Mouse (Mus musculus): ENCODE measurements around the gene Elmo3. TPM values are rescaled to one million over a fixed set of nuclear protein-coding genes. Genes with fewer than 3 reads are reported as not detected.

The Elmo3 gene
- polyA plus RNA-seq, 1 experiment: 49.6 TPM

DNA sequence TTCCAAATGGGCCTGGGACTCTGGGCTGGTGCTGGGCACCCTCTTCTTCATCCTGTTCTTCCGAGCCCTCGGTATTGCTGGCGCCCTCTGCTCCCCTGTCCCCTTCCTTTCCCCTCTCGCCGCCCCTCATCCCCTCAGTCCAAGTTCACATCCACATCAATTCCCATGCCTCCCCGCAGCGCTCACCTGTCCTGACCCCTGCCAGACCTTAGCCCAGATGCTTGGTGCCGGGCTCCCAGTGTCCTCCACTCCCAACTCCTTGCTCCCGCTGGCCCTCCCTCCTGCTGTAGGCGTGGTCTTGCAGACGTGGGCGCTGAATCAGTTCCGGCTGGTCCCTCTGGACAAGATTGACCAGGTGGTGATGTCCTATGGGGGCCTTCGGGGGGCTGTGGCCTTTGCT lies 51.3 kb downstream of the Elmo3 start:
- TF ChIP-seq CTCF (conservative IDR thresholded peaks at IDR 0.05; ENCODE audit: insufficient read depth, insufficient read length, low read depth, low read length): no peak
- no peak for TF ChIP-seq POLR2A (IDR thresholded peaks at IDR 0.05; ENCODE audit: low read depth, low read length)
- WGBS: 88% methylated on average over 14 of the region's 14 CpGs
- no peak overlapping the region for H3K27ac ChIP-seq (ENCODE audit: insufficient read depth, low read depth, low read length)

DNA sequence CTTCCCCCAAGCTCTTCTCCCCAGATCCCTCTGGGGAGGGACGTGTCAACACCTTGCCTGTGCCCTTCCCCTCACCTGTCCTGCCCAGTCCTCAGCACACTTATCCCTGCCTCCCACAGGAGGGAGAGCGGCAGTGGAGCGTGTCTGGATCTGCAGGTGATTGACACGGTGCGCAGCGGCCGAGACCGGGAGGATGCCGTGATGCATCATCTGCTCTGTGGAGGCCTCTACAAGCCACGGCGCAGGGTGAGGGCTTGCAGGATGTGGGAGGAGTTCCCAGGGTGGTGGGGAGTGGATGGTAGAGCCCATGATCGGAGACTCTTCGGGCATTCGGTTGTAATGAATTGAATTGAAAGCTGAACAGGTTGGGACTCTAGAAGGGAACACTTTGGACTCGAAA lies 53.8 kb downstream of the Elmo3 start:
- no peak overlapping the region for H3K27ac ChIP-seq (ENCODE audit: insufficient read depth, low read depth, low read length)

More for the DNA sequence above, 51.3 kb downstream of the Elmo3 start:
- Histone ChIP-seq H3K4me3 (ENCODE audit: insufficient read depth, low read depth, low read length) (no peak overlapping the region), H3K27me3 (replicated peaks; ENCODE audit: control insufficient read depth, insufficient read depth, low read length) (no peaks in the 10 kb centered on the region), H3K36me3 (ENCODE audit: control insufficient read depth, insufficient read depth, low read length) (no peaks in the 10 kb centered on the region), H3K4me1 (ENCODE audit: control insufficient read depth, insufficient read depth, low read length) (no peaks in the 10 kb centered on the region)
- no peak for DNase-seq

DNA sequence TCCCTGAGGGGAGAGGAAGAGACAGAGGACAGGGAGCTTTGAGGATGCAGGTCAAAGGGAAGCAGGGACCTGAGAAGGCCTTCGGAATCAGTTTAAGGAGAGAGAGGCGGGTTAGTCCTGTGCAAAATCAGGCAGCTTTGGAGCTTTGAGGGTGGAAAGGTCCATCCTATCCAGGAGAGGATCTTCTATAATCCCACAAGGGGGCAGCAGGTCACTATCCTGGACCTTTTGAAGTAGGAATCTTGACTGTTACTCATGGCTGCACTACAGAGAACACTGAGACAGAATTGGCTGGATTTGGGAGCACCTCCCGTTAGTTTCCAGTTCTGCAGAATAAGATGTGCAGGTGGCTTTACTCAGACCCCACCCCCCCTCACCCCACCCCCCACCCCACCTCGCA lies 54.2 kb downstream of the Elmo3 start:
- Histone ChIP-seq H3K27ac (ENCODE audit: insufficient read depth, low read depth, low read length) (no peak overlapping the region), H3K27me3 (replicated peaks; ENCODE audit: control insufficient read depth, insufficient read depth, low read length) (no peaks in the 10 kb centered on the region), H3K4me1 (ENCODE audit: control insufficient read depth, insufficient read depth, low read length) (0 out of 2 replicates have a peak, but pooled peaks cover 4% of the 10 kb centered on the region), H3K4me3 (ENCODE audit: insufficient read depth, low read depth, low read length) (no peak overlapping the region), H3K36me3 (ENCODE audit: control insufficient read depth, insufficient read depth, low read length) (no peaks in the 10 kb centered on the region)
- TF ChIP-seq POLR2A (IDR thresholded peaks at IDR 0.05; ENCODE audit: low read depth, low read length): no peak
- 0 out of 2 replicates have a peak, but pooled peaks have one; percentile 27 for TF ChIP-seq CTCF (conservative IDR thresholded peaks at IDR 0.05; ENCODE audit: insufficient read depth, insufficient read length, low read depth, low read length)
- WGBS: 48% methylated on average over 4 of the region's 4 CpGs
- DNase-seq: no peak

More for the DNA sequence above, 53.8 kb downstream of the Elmo3 start:
- TF ChIP-seq CTCF (conservative IDR thresholded peaks at IDR 0.05; ENCODE audit: insufficient read depth, insufficient read length, low read depth, low read length) (no peak), POLR2A (IDR thresholded peaks at IDR 0.05; ENCODE audit: low read depth, low read length) (no peak)
- DNase-seq: no peak
- Histone ChIP-seq H3K4me3 (ENCODE audit: insufficient read depth, low read depth, low read length) (no peak overlapping the region), H3K36me3 (ENCODE audit: control insufficient read depth, insufficient read depth, low read length) (no peaks in the 10 kb centered on the region), H3K27me3 (replicated peaks; ENCODE audit: control insufficient read depth, insufficient read depth, low read length) (no peaks in the 10 kb centered on the region), H3K4me1 (ENCODE audit: control insufficient read depth, insufficient read depth, low read length) (0 out of 2 replicates have a peak, but pooled peaks cover 4% of the 10 kb centered on the region)
- 45% methylated on average over 15 of the region's 15 CpGs for WGBS

Other genes with a start within 250 kb of the Elmo3 start
- 0.08 TPM in 1 of 2 replicates, not detected in the other for gene Ces3b, start 221.8 kb upstream of the Elmo3 start, polyA plus RNA-seq (2012; rRNA removed)
- 0.03 TPM in 1 of 2 replicates, not detected in the other for gene Ces4a, start 173.8 kb upstream of the Elmo3 start, polyA plus RNA-seq (2012; rRNA removed)
- gene Cbfb, start 134.9 kb upstream of the Elmo3 start, polyA plus RNA-seq (2012; rRNA removed): 4.4 and 6.1 TPM in 2 replicates
- gene D230025D16Rik, start 80.5 kb upstream of the Elmo3 start, polyA plus RNA-seq (2012; rRNA removed): 22.1 and 23.2 TPM in 2 replicates
- 4.8 and 5.3 TPM in 2 replicates for gene B3gnt9, start 50.4 kb upstream of the Elmo3 start, polyA plus RNA-seq (2012; rRNA removed)
- gene Tradd, start 41.0 kb upstream of the Elmo3 start, polyA plus RNA-seq (2012; rRNA removed): 13.1 and 13.5 TPM in 2 replicates
- 6.9 and 8.3 TPM in 2 replicates for gene Fbxl8, start 41.0 kb upstream of the Elmo3 start, polyA plus RNA-seq (2012; rRNA removed)
- 2.1 and 2.7 TPM in 2 replicates for gene Hsf4, start 35.8 kb upstream of the Elmo3 start, polyA plus RNA-seq (2012; rRNA removed)
- 4.8 and 5.6 TPM in 2 replicates for gene Nol3, start 29.5 kb upstream of the Elmo3 start, polyA plus RNA-seq (2012; rRNA removed)
- gene 4931428F04Rik, start 15.7 kb upstream of the Elmo3 start, polyA plus RNA-seq (2012; rRNA removed): 2.1 and 2.5 TPM in 2 replicates
- 11.7 and 15.3 TPM in 2 replicates for gene Exoc3l, start 9.5 kb upstream of the Elmo3 start, polyA plus RNA-seq (2012; rRNA removed)
- gene E2f4, start 7.9 kb upstream of the Elmo3 start, polyA plus RNA-seq (2012; rRNA removed): 88.1 and 93.5 TPM in 2 replicates
- gene Lrrc29, start 20.7 kb downstream of the Elmo3 start, polyA plus RNA-seq (2012; rRNA removed): 11.0 and 14.1 TPM in 2 replicates
- gene Tmem208, start 20.8 kb downstream of the Elmo3 start, polyA plus RNA-seq (2012; rRNA removed): 113 and 116 TPM in 2 replicates
- 18.2 and 20.0 TPM in 2 replicates for gene Fhod1, start 42.4 kb downstream of the Elmo3 start, polyA plus RNA-seq (2012; rRNA removed)
- 1.9 and 2.5 TPM in 2 replicates for gene Slc9a5, start 43.2 kb downstream of the Elmo3 start, polyA plus RNA-seq (2012; rRNA removed)
- gene Plekhg4, start 67.7 kb downstream of the Elmo3 start, polyA plus RNA-seq (2012; rRNA removed): 0.14 and 0.18 TPM in 2 replicates
- gene Kctd19, start 107.9 kb downstream of the Elmo3 start, polyA plus RNA-seq (2012; rRNA removed): 0.08 and 0.17 TPM in 2 replicates
- gene Lrrc36, start 108.0 kb downstream of the Elmo3 start, polyA plus RNA-seq (2012; rRNA removed): 0.33 and 0.45 TPM in 2 replicates
- 11.9 and 19.3 TPM in 2 replicates for gene Tppp3, start 165.9 kb downstream of the Elmo3 start, polyA plus RNA-seq (2012; rRNA removed)
- 47.6 and 57.7 TPM in 2 replicates for gene Zdhhc1, start 191.3 kb downstream of the Elmo3 start, polyA plus RNA-seq (2012; rRNA removed)
- gene Hsd11b2, start 213.2 kb downstream of the Elmo3 start, polyA plus RNA-seq (2012; rRNA removed): 310 and 336 TPM in 2 replicates

Measured in kidney, adult 2 months (tissue).